Comparison of ENCODE assay signal across 10 mouse cellular contexts in the genomic region with DNA sequence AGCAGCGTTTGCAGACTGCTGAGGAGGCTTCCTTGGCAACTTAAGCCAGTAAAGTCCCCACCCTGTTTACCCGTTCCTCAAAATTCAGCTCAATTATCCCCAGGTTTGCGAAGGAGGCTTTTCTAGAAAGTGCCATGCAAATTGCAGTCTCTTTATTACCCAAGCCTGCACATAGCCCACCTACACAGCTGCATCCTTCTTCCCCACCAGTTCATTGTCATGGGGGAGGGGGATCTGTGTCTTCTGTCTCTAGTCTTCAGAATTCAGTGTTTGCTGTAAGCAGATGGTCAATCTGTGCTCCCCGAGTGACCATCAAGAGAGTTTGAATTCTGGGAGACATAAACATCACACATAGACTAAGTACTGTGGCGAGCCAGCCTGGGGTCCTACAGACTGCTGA. TPM values are rescaled to one million over a fixed set of nuclear protein-coding genes. Genes with fewer than 3 reads are reported as not detected.
A peak's percentile ranks its signal among the peaks of the same experiment; 100 is the strongest.
DNase-seq lines count a peak whose midpoint lies in the region; ATAC-seq and TF ChIP-seq lines count a peak whose summit lies in the region.
"Had no signal": no experiment of that assay in that cellular context is flagged by ENCODE, and none has a peak within 500 bp of the region (broad histone marks: within the 10 kb centered on the region; RNA-seq: fewer than 3 reads in every experiment).

No protein-coding gene starts in this region.

- H3K4me3 ChIP-seq in kidney, postnatal 0 days (replicated peaks; ENCODE audit: low read depth, low read length) = peak overlapping the region; percentile 63
- H3K4me3 ChIP-seq in embryonic facial prominence, embryonic 14.5 days (ENCODE audit: low read depth, low read length) = peak overlapping the region; percentile 64
- peak overlapping the region; percentile 79 for H3K4me3 ChIP-seq in limb, embryonic 10.5 days
- H3K4me3 ChIP-seq in neural tube, embryonic 12.5 days = peak overlapping the region; percentile 56

- ATAC-seq in kidney, postnatal 0 days (replicated peaks; ENCODE audit: low FRiP score, low read depth) = no peak
- no peak for ATAC-seq in embryonic facial prominence, embryonic 14.5 days (ENCODE audit: low read depth)
- 0 out of 2 replicates have a peak, but pooled peaks have one; percentile 4 for ATAC-seq in neural tube, embryonic 12.5 days (ENCODE audit: low FRiP score, low read depth)

- 18% methylated on average over 5 of the region's 5 CpGs for WGBS in kidney, postnatal 0 days
- WGBS in embryonic facial prominence, embryonic 14.5 days = 18% methylated on average over 5 of the region's 5 CpGs
- 25% methylated on average over 5 of the region's 5 CpGs for WGBS in limb, embryonic 10.5 days
- 13% methylated on average over 5 of the region's 5 CpGs for WGBS in neural tube, embryonic 12.5 days

- no peaks in the 10 kb centered on the region for H3K27me3 ChIP-seq in kidney, postnatal 0 days (ENCODE audit: insufficient read depth, low read length)
- no peaks in the 10 kb centered on the region for H3K27me3 ChIP-seq in embryonic facial prominence, embryonic 14.5 days (replicated peaks; ENCODE audit: control insufficient read depth, insufficient read depth, low read length)
- H3K27me3 ChIP-seq in limb, embryonic 10.5 days (ENCODE audit: low read depth, poor library complexity, severe bottlenecking) = no peaks in the 10 kb centered on the region
- no peaks in the 10 kb centered on the region for H3K27me3 ChIP-seq in neural tube, embryonic 12.5 days (replicated peaks)

- H3K4me2 ChIP-seq in kidney, postnatal 0 days (ENCODE audit: low read length) = peak overlapping the region; percentile 85
- peak overlapping the region; percentile 86 for H3K4me2 ChIP-seq in embryonic facial prominence, embryonic 14.5 days (ENCODE audit: low read depth, low read length)
- peak overlapping the region; percentile 92 for H3K4me2 ChIP-seq in neural tube, embryonic 12.5 days (replicated peaks)

- no peak for TF ChIP-seq CTCF in kidney, postnatal 0 days (IDR thresholded peaks at IDR 0.05; ENCODE audit: low read depth)

- DNase-seq in kidney, postnatal 0 days (ENCODE audit: low spot score) = peak; percentile 38
- DNase-seq in kidney, adult 9 months = no peak
- no peak for DNase-seq in embryonic facial prominence, embryonic 14.5 days (ENCODE audit: low spot score)
- DNase-seq in limb, embryonic 10.5 days (ENCODE audit: low spot score) = peak; percentile 41
- no peak for DNase-seq in adrenal gland, adult 8-10 months
- DNase-seq in adrenal gland, adult (ENCODE audit: inconsistent age in 2 of 2, low spot score in 1 of 2) = no peak
- DNase-seq in spleen, postnatal 14 days (ENCODE audit: low spot score in 2 of 2) = no peak
- DNase-seq: cerebellum, postnatal 10 days had no signal

- peaks cover 14% of the 10 kb centered on the region; the same call in 1 of the 2 replicates for H3K36me3 ChIP-seq in kidney, postnatal 0 days (ENCODE audit: insufficient read depth, low read length)
- peaks cover 28% of the 10 kb centered on the region for H3K36me3 ChIP-seq in embryonic facial prominence, embryonic 14.5 days (ENCODE audit: control insufficient read depth, insufficient read depth, low read length)
- H3K36me3 ChIP-seq in limb, embryonic 10.5 days = peaks cover 43% of the 10 kb centered on the region
- H3K36me3 ChIP-seq in neural tube, embryonic 12.5 days = peaks cover 21% of the 10 kb centered on the region

- 0 out of 2 replicates have a peak overlapping the region, but pooled peaks have one; percentile 77 for H3K27ac ChIP-seq in kidney, postnatal 0 days
- peak overlapping the region; percentile 88; the same call in 1 of the 2 replicates for H3K27ac ChIP-seq in embryonic facial prominence, embryonic 14.5 days (replicated peaks; ENCODE audit: low read depth, low read length)
- H3K27ac ChIP-seq in limb, embryonic 10.5 days = peak overlapping the region; percentile 99
- H3K27ac ChIP-seq in neural tube, embryonic 12.5 days = no peak overlapping the region

- peaks cover 5% of the 10 kb centered on the region; the same call in 1 of the 2 replicates for H3K4me1 ChIP-seq in kidney, postnatal 0 days (replicated peaks; ENCODE audit: insufficient read depth, low read length)
- H3K4me1 ChIP-seq in embryonic facial prominence, embryonic 14.5 days (ENCODE audit: control insufficient read depth, insufficient read depth, low read length) = peaks cover 14% of the 10 kb centered on the region
- peaks cover 20% of the 10 kb centered on the region for H3K4me1 ChIP-seq in limb, embryonic 10.5 days
- H3K4me1 ChIP-seq in neural tube, embryonic 12.5 days = peaks cover 21% of the 10 kb centered on the region

- peak overlapping the region; percentile 83; the same call in 1 of the 2 replicates for H3K9ac ChIP-seq in kidney, postnatal 0 days (ENCODE audit: low read depth, low read length)
- peak overlapping the region; percentile 85 for H3K9ac ChIP-seq in embryonic facial prominence, embryonic 14.5 days (ENCODE audit: low read depth, low read length)
- peak overlapping the region; percentile 90; the same call in 1 of the 2 replicates for H3K9ac ChIP-seq in neural tube, embryonic 12.5 days

- H3K9me3 ChIP-seq in kidney, postnatal 0 days (replicated peaks; ENCODE audit: low read length) = no peaks in the 10 kb centered on the region
- no peaks in the 10 kb centered on the region for H3K9me3 ChIP-seq in embryonic facial prominence, embryonic 14.5 days (ENCODE audit: control insufficient read depth, low read length)
- H3K9me3 ChIP-seq in limb, embryonic 10.5 days (replicated peaks) = no peaks in the 10 kb centered on the region
- no peaks in the 10 kb centered on the region for H3K9me3 ChIP-seq in neural tube, embryonic 12.5 days

RNA-seq across cellular contexts. Expression of gene Tmem98, which starts 1.2 kb away (rescaled TPM):
- 93.2 and 95.0 TPM in 2 replicates for polyA plus RNA-seq in kidney, postnatal 0 days (2015; fragmentation: Nextera tagmentation; extraction: Ambion mirVana)
- 60.4 and 61.3 TPM in 2 replicates for polyA plus RNA-seq in embryonic facial prominence, embryonic 14.5 days (2014; fragmentation: Nextera tagmentation; extraction: Ambion mirVana)
- polyA plus RNA-seq in limb, embryonic 10.5 days (2016; fragmentation: Nextera tagmentation; extraction: Ambion mirVana) = 138 and 145 TPM in 2 replicates
- polyA plus RNA-seq in neural tube, embryonic 12.5 days (2016; fragmentation: Nextera tagmentation; extraction: Ambion mirVana) = 55.4 and 58.6 TPM in 2 replicates
- total RNA-seq in adrenal gland, adult 8-10 months (2022) = 10 to 100 TPM; 35.5 to 87.0 (median 58.0) TPM

RNA-seq across cellular contexts. Expression of gene Myo1d, which starts 31.3 kb away (rescaled TPM):
- polyA plus RNA-seq in kidney, postnatal 0 days (2015; fragmentation: Nextera tagmentation; extraction: Ambion mirVana) = 15.7 and 16.9 TPM in 2 replicates
- 9.9 and 10.7 TPM in 2 replicates for polyA plus RNA-seq in embryonic facial prominence, embryonic 14.5 days (2014; fragmentation: Nextera tagmentation; extraction: Ambion mirVana)
- 3.8 and 4.6 TPM in 2 replicates for polyA plus RNA-seq in limb, embryonic 10.5 days (2016; fragmentation: Nextera tagmentation; extraction: Ambion mirVana)
- polyA plus RNA-seq in neural tube, embryonic 12.5 days (2016; fragmentation: Nextera tagmentation; extraction: Ambion mirVana) = 2.2 and 2.6 TPM in 2 replicates
- total RNA-seq in adrenal gland, adult 8-10 months (2022) = 100 to 1,000 TPM in 2 of 4 experiments, 10 to 100 TPM in 2; 62.6 to 107 (median 87.1) TPM

RNA-seq across cellular contexts. Expression of gene Spaca3, which starts 47.0 kb away (rescaled TPM):
- not detected in 2 replicates for polyA plus RNA-seq in kidney, postnatal 0 days (2015; fragmentation: Nextera tagmentation; extraction: Ambion mirVana)
- polyA plus RNA-seq in embryonic facial prominence, embryonic 14.5 days (2014; fragmentation: Nextera tagmentation; extraction: Ambion mirVana) = not detected in 2 replicates
- polyA plus RNA-seq in limb, embryonic 10.5 days (2016; fragmentation: Nextera tagmentation; extraction: Ambion mirVana) = not detected in 2 replicates
- polyA plus RNA-seq in neural tube, embryonic 12.5 days (2016; fragmentation: Nextera tagmentation; extraction: Ambion mirVana) = not detected in 2 replicates
- not detected for total RNA-seq in adrenal gland, adult 8-10 months (2022)
- total RNA-seq: left cerebral cortex, adult 18-20 months had no signal

Comparison
In these comparisons a context has a peak if more than half of its experiments do, and no peak if none do; other contexts are left out.
1. DNase-seq: peak in kidney, postnatal 0 days (single experiment) and limb, embryonic 10.5 days (single experiment); none in kidney, adult 9 months (single experiment), embryonic facial prominence, embryonic 14.5 days (single experiment), adrenal gland, adult 8-10 months (single experiment), adrenal gland, adult (0 of 2) and spleen, postnatal 14 days (0 of 2).
2. Peak in every context shown above with its lines, with median percentiles within 50 percentile points of each other: H3K4me2 ChIP-seq, H3K4me3 ChIP-seq and H3K9ac ChIP-seq.